Mouse (Mus musculus): Measurements from ENCODE around the gene Bsph1. TPM values are rescaled to one million over a fixed set of nuclear protein-coding genes. Genes with fewer than 3 reads are reported as not detected.
"Not testable (repeated sequence)": the region's sequence is repeated elsewhere in the genome, so short reads cannot be mapped to it uniquely, and the experiment has no call there.

Gene Bsph1
- not detected in 2 replicates for polyA plus RNA-seq (2015; fragmentation: Nextera tagmentation; extraction: Ambion mirVana)

DNA sequence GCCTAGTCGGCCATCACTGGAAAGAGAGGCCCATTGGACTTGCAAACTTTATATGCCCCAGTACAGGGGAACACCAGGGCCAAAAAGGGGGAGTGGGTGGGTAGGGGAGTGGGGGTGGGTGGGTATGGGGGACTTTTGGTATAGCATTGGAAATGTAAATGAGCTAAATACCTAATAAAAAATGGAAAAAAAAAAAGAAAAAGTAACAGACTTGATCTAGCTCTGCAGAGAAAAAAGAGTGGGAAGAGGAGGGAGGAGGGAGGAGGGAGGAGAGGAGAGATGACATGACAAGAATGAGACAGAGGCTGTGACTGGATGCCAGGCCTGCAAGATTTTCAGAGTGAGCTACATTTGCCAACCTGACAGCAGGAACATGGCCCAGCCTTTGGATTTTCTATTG is at the start of gene Bsph1:
Bsph1 (plus strand) TSS at position 301 of the 400 bp plus-strand sequence.
- ATAC-seq (ENCODE audit: low read depth): not testable (repeated sequence)
- WGBS (ENCODE audit: insufficient replicate concordance): 69% methylated on average over 1 of the region's 1 CpGs

DNA sequence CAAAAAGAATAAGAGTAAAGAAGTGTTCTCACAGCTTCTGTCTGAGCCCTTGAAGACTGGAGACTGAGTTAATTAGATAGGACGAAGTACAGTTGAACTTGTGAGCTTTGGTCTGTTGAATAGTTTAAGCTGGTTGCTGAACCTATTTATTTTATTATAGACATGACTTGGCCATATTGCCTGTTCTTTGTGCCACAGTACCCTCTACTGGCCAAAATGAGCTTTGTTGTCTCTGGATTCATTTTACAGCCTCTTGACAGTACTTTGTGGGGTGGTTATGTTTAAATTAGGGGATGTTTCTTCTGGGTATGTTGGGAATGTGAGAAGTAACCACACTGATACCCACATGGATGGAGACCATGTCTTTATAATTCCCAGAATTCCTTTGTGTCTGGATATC is 60.9 kb downstream of the Bsph1 start:
- Histone ChIP-seq H3K4me3 (replicated peaks) (no peak overlapping the region), H3K4me1 (replicated peaks) (no peaks in the 10 kb centered on the region), H3K9ac (no peak overlapping the region), H3K27me3 (no peaks in the 10 kb centered on the region), H3K27ac (no peak overlapping the region), H3K4me2 (no peak overlapping the region), H3K9me3 (replicated peaks) (no peaks in the 10 kb centered on the region; the same call in 1 of the 2 replicates), H3K36me3 (no peaks in the 10 kb centered on the region)
- WGBS (ENCODE audit: insufficient replicate concordance): 35% methylated on average over 1 of the region's 1 CpGs
- ATAC-seq (ENCODE audit: low read depth) (no peak), DNase-seq (no peak)

More for the DNA sequence above, at the start of gene Bsph1:
- not testable (repeated sequence) for DNase-seq; H3K4me1 ChIP-seq (replicated peaks); H3K9ac ChIP-seq; H3K4me2 ChIP-seq; H3K9me3 ChIP-seq (replicated peaks); H3K27ac ChIP-seq; H3K27me3 ChIP-seq; H3K4me3 ChIP-seq (replicated peaks); H3K36me3 ChIP-seq

Other genes with a start within 250 kb of the Bsph1 start
- not detected in 2 replicates for gene Vmn1r89, start 237.8 kb upstream of the Bsph1 start, polyA plus RNA-seq (2015; fragmentation: Nextera tagmentation; extraction: Ambion mirVana)
- 137 and 154 TPM in 2 replicates for gene Lig1, start 173.6 kb upstream of the Bsph1 start, polyA plus RNA-seq (2015; fragmentation: Nextera tagmentation; extraction: Ambion mirVana)
- 2.1 and 2.6 TPM in 2 replicates for gene Zswim9, start 172.1 kb upstream of the Bsph1 start, polyA plus RNA-seq (2015; fragmentation: Nextera tagmentation; extraction: Ambion mirVana)
- 1.1 and 1.2 TPM in 2 replicates for gene Pla2g4c, start 126.2 kb upstream of the Bsph1 start, polyA plus RNA-seq (2015; fragmentation: Nextera tagmentation; extraction: Ambion mirVana)
- gene Cabp5, start 52.7 kb upstream of the Bsph1 start, polyA plus RNA-seq (2015; fragmentation: Nextera tagmentation; extraction: Ambion mirVana): not detected in 2 replicates
- not detected in 2 replicates for gene Bsph2, start 120.2 kb downstream of the Bsph1 start, polyA plus RNA-seq (2015; fragmentation: Nextera tagmentation; extraction: Ambion mirVana)
- not detected in 2 replicates for gene Sult2a5, start 173.1 kb downstream of the Bsph1 start, polyA plus RNA-seq (2015; fragmentation: Nextera tagmentation; extraction: Ambion mirVana)